Mouse (Mus musculus) retina, embryonic 14.5 days (tissue): ENCODE results near the gene Fam171a2.
"Not testable (repeated sequence)": the region's sequence is repeated elsewhere in the genome, so short reads cannot be mapped to it uniquely, and the experiment has no call there.

Source experiments
- DNase-seq: peaks from one replicate; pipeline ENCODE4 v3.0.0-alpha.2; 2015; ENCODE audit warnings: low spot score

The Fam171a2 gene

DNA sequence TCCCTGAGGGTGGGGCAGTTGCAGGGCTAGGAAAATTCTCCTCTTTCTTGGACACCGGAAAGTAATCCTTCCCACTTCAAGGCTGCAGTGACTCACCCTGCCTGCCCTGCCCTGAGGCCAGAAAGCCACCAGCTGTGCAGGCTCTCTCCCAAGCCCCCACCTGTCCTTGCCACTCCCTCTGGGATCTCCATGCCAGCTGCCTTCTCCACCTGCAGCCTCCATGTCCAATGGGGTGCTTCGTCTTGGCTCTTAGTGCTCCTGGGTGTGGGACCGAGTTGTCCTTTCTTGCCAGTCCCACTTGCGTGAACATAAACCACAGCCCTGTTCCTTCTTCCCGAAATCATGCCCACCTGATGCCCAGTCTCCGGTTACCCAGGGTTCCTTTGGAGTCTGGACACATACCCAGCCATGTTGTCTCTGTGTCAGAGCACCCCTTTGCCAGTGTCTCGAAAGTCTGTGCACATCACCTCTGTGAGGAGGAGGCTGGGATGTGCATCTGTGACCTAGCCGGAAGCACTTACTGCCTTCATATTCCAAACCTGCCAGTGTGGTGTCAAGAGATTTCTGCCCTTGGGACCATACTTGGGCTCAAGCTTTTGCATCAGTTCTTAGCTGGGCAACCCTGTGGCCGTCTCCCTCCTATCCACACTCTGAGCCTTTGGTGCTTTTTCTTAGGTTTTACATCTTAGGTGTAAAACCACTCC is 52.9 kb downstream of the Fam171a2 start:
- DNase-seq = no peak

DNA sequence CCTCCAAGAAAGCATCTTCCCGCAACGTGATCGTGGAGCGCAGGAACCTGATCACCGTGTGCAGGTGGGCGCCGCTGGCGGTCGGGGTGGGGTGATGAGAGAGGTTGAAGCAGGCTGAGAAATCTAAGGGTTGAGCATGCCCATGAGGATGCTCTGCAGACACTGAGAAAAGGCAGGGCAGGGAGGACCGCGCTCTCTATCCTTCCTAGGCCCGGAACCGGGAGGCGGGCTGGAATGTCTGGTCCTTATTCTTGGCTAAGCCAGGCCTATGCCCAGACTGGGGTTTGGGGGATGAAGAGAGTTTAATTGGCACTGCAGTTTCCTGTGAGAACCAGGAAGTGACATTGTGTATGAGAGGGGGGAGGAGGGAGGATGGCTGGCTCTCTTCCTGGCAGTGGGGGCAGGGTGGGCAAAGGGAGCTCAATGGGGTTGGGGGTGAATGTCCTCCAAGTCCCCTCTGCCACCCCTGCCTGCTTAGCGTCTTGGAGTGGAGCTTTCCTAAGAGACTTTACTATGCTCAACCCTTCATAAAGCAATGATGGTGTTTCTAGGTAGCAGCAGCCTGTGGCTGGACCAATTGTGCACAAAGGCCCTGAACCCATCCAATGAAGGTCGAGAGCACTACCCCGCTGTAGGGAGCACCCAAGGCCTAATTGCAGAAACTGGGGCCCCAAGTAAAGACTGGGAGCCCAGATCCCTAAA is 53.6 kb downstream of the Fam171a2 start:
- DNase-seq = peak; percentile 53

DNA sequence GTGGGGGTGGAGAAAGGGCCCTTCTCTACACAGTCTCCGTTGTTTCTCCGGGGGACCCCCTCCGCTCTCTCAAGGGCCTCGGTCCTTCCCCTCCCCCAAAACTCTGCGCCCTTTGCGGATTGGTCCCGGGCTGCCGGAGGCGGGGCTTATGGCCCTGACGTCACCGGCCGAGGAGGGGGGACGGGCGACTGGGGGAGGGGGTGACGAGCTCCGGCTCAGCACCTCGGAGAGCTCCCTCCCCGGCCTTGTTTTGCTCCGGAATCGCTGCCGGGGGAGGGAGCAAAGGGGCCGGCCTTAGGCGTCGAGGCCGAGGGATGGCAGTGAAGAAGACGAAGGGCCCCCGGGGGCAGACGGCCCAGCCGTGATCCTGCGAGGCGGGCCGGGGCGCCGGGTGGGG is 54.2 kb downstream of the Fam171a2 start, which contains the start of gene Rundc3a:
Rundc3a (plus strand) TSS at position 166 of the 397 bp plus-strand sequence.
- peak; percentile 93 for DNase-seq

- peak; percentile 50 for DNase-seq
Measured at GRCm38 (mm10) chr11:102392441-102393237, 54.8 kb downstream of the Fam171a2 start.

DNA sequence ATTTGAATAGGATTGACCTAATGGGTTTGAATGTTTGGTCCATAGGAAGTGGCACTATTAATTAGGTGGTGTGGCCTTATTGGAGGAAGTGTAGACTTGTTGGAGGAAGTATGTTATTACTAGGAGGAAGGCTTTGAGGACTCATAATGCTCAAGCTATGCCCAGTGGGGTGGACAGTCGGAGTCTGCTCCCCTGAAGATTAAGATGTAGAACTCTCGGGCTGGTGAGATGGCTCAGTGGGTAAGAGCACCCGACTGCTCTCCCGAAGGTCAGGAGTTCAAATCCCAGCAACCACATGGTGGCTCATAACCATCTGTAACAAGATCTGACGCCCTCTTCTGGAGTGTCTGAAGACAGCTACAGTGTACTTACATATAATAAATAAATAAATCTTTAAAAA is 58.0 kb downstream of the Fam171a2 start:
- DNase-seq = not testable (repeated sequence)
